Mouse (Mus musculus) limb, embryonic 12.5 days (tissue): ENCODE data around the gene Mrps7. TPM values are rescaled to one million over a fixed set of nuclear protein-coding genes. Genes with fewer than 3 reads are reported as not detected.
A peak's percentile ranks its signal among the peaks of the same experiment; 100 is the strongest.

Experiments
- ATAC-seq: fragments of 200-750 bp; cut with Nextera tagmentation; 2 replicates; pipeline ENCODE4 v1.8.0; 2017; ENCODE audit warnings: low read depth, moderate TSS enrichment; ENCODE audit not compliant: insufficient number of reproducible peaks, insufficient read depth, low FRiP score, low TSS enrichment
- H3K27ac ChIP-seq: fragments of 300-500 bp; sonication (generic); 2 replicates; pipeline ENCODE4 v1.5.1; 2016; ENCODE audit warnings: mild to moderate bottlenecking, moderate library complexity
- H3K27me3 ChIP-seq: fragments of 300-500 bp; sonication (generic); 2 replicates; pipeline ENCODE4 v1.6.1; 2016; ENCODE audit warnings: mild to moderate bottlenecking, moderate library complexity
- H3K36me3 ChIP-seq: fragments of 300-500 bp; sonication (generic); 2 replicates; pipeline ENCODE4 v1.6.1; 2016; ENCODE audit warnings: mild to moderate bottlenecking, moderate library complexity
- H3K4me1 ChIP-seq: fragments of 300-500 bp; sonication (generic); replicated peaks from 2 replicates; pipeline ENCODE4 v1.6.1; 2016
- H3K4me2 ChIP-seq: fragments of 300-500 bp; sonication (generic); 2 replicates; pipeline ENCODE4 v1.6.1; 2016; ENCODE audit warnings: mild to moderate bottlenecking, moderate library complexity
- H3K4me3 ChIP-seq: fragments of 300-500 bp; sonication (generic); replicated peaks from 2 replicates; pipeline ENCODE4 v1.5.1; 2016; ENCODE audit warnings: mild to moderate bottlenecking
- H3K9ac ChIP-seq: fragments of 300-500 bp; sonication (generic); replicated peaks from 2 replicates; pipeline ENCODE4 v1.6.1; 2016; ENCODE audit warnings: mild to moderate bottlenecking, moderate library complexity
- H3K9me3 ChIP-seq: fragments of 300-500 bp; sonication (generic); 2 replicates; pipeline ENCODE4 v1.6.1; 2016; ENCODE audit warnings: mild to moderate bottlenecking, moderate library complexity
- WGBS: fragments of 180-500 bp; shearing (Covaris S2); methylation state at CpG from one replicate; pipeline ENCODE4 v1.1.7; 2016; 5-methylcytosine and 5-hydroxymethylcytosine counted together
- polyA plus RNA-seq: library from polyadenylated mRNA; unstranded; fragments of >200 nt; fragmentation: Nextera tagmentation; extraction: Ambion mirVana; gene quantifications from 2 replicates; pipeline ENCODE4 v1.2.1, GENCODE M21; 2016

The Mrps7 gene
- 96.0 and 106 TPM in 2 replicates for polyA plus RNA-seq

GRCm38 (mm10) chr11:115603476-115604303 lies at the start of gene Mrps7, which contains the start of gene Gga3:
Gene Mrps7, plus strand, starts transcription at chr11:115603925.
Gene Gga3, minus strand, starts transcription at chr11:115604051.
- under 1% methylated on average over 92 of the region's 93 CpGs for WGBS

GRCm38 (mm10) chr11:115555717-115556116 lies 48.0 kb upstream of the Mrps7 start:
- Histone ChIP-seq H3K4me2 (no peak overlapping the region), H3K4me3 (no peak overlapping the region), H3K9me3 (no peaks in the 10 kb centered on the region), H3K27me3 (no peaks in the 10 kb centered on the region), H3K9ac (no peak overlapping the region), H3K27ac (no peak overlapping the region), H3K4me1 (no peaks in the 10 kb centered on the region), H3K36me3 (no peaks in the 10 kb centered on the region)
- no peak for ATAC-seq
- WGBS, result 79% methylated on average over 17 of the region's 17 CpGs

More at GRCm38 (mm10) chr11:115603476-115604303, at the start of gene Mrps7, which contains the start of gene Gga3:
- peaks cover 23% of the 10 kb centered on the region for H3K4me1 ChIP-seq
- H3K4me2 ChIP-seq, result peak within 1 kb of the TSS; percentile 95
- peak within 1 kb of the TSS; percentile 97 for H3K4me3 ChIP-seq
- peak within 1 kb of the TSS; percentile 93 for H3K9ac ChIP-seq
- peaks cover 58% of the 10 kb centered on the region for H3K36me3 ChIP-seq
- no peaks in the 10 kb centered on the region for H3K27me3 ChIP-seq
- peak; percentile 94 for ATAC-seq
- no peaks in the 10 kb centered on the region for H3K9me3 ChIP-seq
- peak within 1 kb of the TSS; percentile 89 for H3K27ac ChIP-seq

GRCm38 (mm10) chr11:115563406-115563805 lies 40.3 kb upstream of the Mrps7 start:
- H3K9ac ChIP-seq, result peak overlapping the region; percentile 73; the same call in 1 of the 2 replicates
- peaks cover 13% of the 10 kb centered on the region for H3K4me1 ChIP-seq
- ATAC-seq, result no peak
- H3K36me3 ChIP-seq, result peaks cover 26% of the 10 kb centered on the region
- peak overlapping the region; percentile 77 for H3K27ac ChIP-seq
- H3K27me3 ChIP-seq, result no peaks in the 10 kb centered on the region
- no peaks in the 10 kb centered on the region for H3K9me3 ChIP-seq
- H3K4me3 ChIP-seq, result peak overlapping the region; percentile 72
- peak overlapping the region; percentile 78 for H3K4me2 ChIP-seq
- WGBS, result 46% methylated on average over 4 of the region's 4 CpGs

- peak within 1 kb of the TSS; percentile 78 for H3K4me2 ChIP-seq
- H3K4me1 ChIP-seq, result peaks cover 13% of the 10 kb centered on the region
- no peaks in the 10 kb centered on the region for H3K9me3 ChIP-seq
- H3K27me3 ChIP-seq, result no peaks in the 10 kb centered on the region
- H3K9ac ChIP-seq, result peak within 1 kb of the TSS; percentile 73
- H3K4me3 ChIP-seq, result peak within 1 kb of the TSS; percentile 72
- peak; percentile 87 for ATAC-seq
- WGBS, result under 1% methylated on average over 42 of the region's 42 CpGs
- peak within 1 kb of the TSS; percentile 77 for H3K27ac ChIP-seq
- H3K36me3 ChIP-seq, result peaks cover 34% of the 10 kb centered on the region
Measured at GRCm38 (mm10) chr11:115564064-115564809, 39.5 kb upstream of the Mrps7 start, which contains the start of gene Nup85. Gene Nup85, plus strand, starts transcription at chr11:115564434.

GRCm38 (mm10) chr11:115564961-115565360 lies 38.8 kb upstream of the Mrps7 start:
- ATAC-seq, result no peak
- 19% methylated on average over 7 of the region's 7 CpGs for WGBS
- H3K27ac ChIP-seq, result no peak overlapping the region

GRCm38 (mm10) chr11:115579080-115579479 lies 24.6 kb upstream of the Mrps7 start:
- H3K36me3 ChIP-seq, result peaks cover 79% of the 10 kb centered on the region
- no peaks in the 10 kb centered on the region for H3K9me3 ChIP-seq
- no peak overlapping the region for H3K27ac ChIP-seq
- no peaks in the 10 kb centered on the region for H3K4me1 ChIP-seq
- H3K27me3 ChIP-seq, result no peaks in the 10 kb centered on the region
- ATAC-seq, result no peak
- no peak overlapping the region for H3K9ac ChIP-seq
- H3K4me2 ChIP-seq, result no peak overlapping the region
- no peak overlapping the region for H3K4me3 ChIP-seq

More at GRCm38 (mm10) chr11:115564961-115565360, 38.8 kb upstream of the Mrps7 start:
- H3K36me3 ChIP-seq, result peaks cover 41% of the 10 kb centered on the region
- peak overlapping the region; percentile 78 for H3K4me2 ChIP-seq
- H3K4me1 ChIP-seq, result peaks cover 13% of the 10 kb centered on the region
- H3K9ac ChIP-seq, result peak overlapping the region; percentile 73
- H3K4me3 ChIP-seq, result peak overlapping the region; percentile 72
- no peaks in the 10 kb centered on the region for H3K27me3 ChIP-seq
- no peaks in the 10 kb centered on the region for H3K9me3 ChIP-seq

GRCm38 (mm10) chr11:115582913-115583606 lies 20.7 kb upstream of the Mrps7 start:
- H3K36me3 ChIP-seq, result peaks cover 99% of the 10 kb centered on the region
- no peak overlapping the region for H3K4me2 ChIP-seq
- no peaks in the 10 kb centered on the region for H3K4me1 ChIP-seq
- ATAC-seq, result no peak
- no peak overlapping the region for H3K9ac ChIP-seq
- H3K27ac ChIP-seq, result no peak overlapping the region
- no peaks in the 10 kb centered on the region for H3K9me3 ChIP-seq
- no peak overlapping the region for H3K4me3 ChIP-seq
- WGBS, result 86% methylated on average over 10 of the region's 10 CpGs
- no peaks in the 10 kb centered on the region for H3K27me3 ChIP-seq

GRCm38 (mm10) chr11:115584376-115585073 lies 19.2 kb upstream of the Mrps7 start:
- Histone ChIP-seq H3K4me2 (no peak overlapping the region), H3K27ac (no peak overlapping the region), H3K4me1 (no peaks in the 10 kb centered on the region), H3K4me3 (no peak overlapping the region), H3K9me3 (no peaks in the 10 kb centered on the region), H3K27me3 (no peaks in the 10 kb centered on the region), H3K36me3 (peaks cover 96% of the 10 kb centered on the region), H3K9ac (no peak overlapping the region)
- 89% methylated on average over 10 of the region's 10 CpGs for WGBS
- ATAC-seq, result no peak

GRCm38 (mm10) chr11:115585573-115586100 lies 18.1 kb upstream of the Mrps7 start:
- Histone ChIP-seq H3K4me1 (no peaks in the 10 kb centered on the region), H3K27me3 (no peaks in the 10 kb centered on the region), H3K27ac (no peak overlapping the region), H3K9me3 (no peaks in the 10 kb centered on the region), H3K9ac (no peak overlapping the region), H3K4me2 (no peak overlapping the region), H3K36me3 (peaks cover 97% of the 10 kb centered on the region), H3K4me3 (no peak overlapping the region)
- 91% methylated on average over 7 of the region's 7 CpGs for WGBS
- ATAC-seq, result no peak

- no peak for ATAC-seq
- Histone ChIP-seq H3K4me2 (no peak overlapping the region), H3K4me1 (no peaks in the 10 kb centered on the region), H3K4me3 (no peak overlapping the region), H3K36me3 (peaks cover 97% of the 10 kb centered on the region), H3K27ac (no peak overlapping the region), H3K9me3 (no peaks in the 10 kb centered on the region), H3K9ac (no peak overlapping the region), H3K27me3 (no peaks in the 10 kb centered on the region)
- 86% methylated on average over 9 of the region's 9 CpGs for whole genome bisulfite sequencing
Measured at GRCm38 (mm10) chr11:115586403-115586802, 17.3 kb upstream of the Mrps7 start.
